Mouse (Mus musculus): ENCODE results near the gene Cldn18. TPM values are rescaled to one million over a fixed set of nuclear protein-coding genes. Genes with fewer than 3 reads are reported as not detected.

Cldn18 gene
- polyA plus RNA-seq, 1 experiment from 2014 or later = not detected

Other genes with a start within 250 kb of the Cldn18 start
- gene Armc8, start 148.4 kb downstream of the Cldn18 start, polyA plus RNA-seq (2015; fragmentation: Nextera tagmentation; extraction: Ambion mirVana) = 67.1 and 73.8 TPM in 2 replicates
- 23.2 and 28.7 TPM in 2 replicates for gene Dbr1, start 141.5 kb downstream of the Cldn18 start, polyA plus RNA-seq (2015; fragmentation: Nextera tagmentation; extraction: Ambion mirVana)
- gene A4gnt, start 104.8 kb downstream of the Cldn18 start, polyA plus RNA-seq (2015; fragmentation: Nextera tagmentation; extraction: Ambion mirVana) = not detected in 2 replicates
- gene Dzip1l, start 87.8 kb downstream of the Cldn18 start, polyA plus RNA-seq (2015; fragmentation: Nextera tagmentation; extraction: Ambion mirVana) = 8.5 and 9.6 TPM in 2 replicates
- 8.0 and 10.2 TPM in 2 replicates for gene Sox14, start 158.9 kb upstream of the Cldn18 start, polyA plus RNA-seq (2015; fragmentation: Nextera tagmentation; extraction: Ambion mirVana)